Mouse (Mus musculus) naive thymus-derived CD4-positive, alpha-beta T cell, adult 5 months (primary cell): ENCODE measurements around the gene Parp14. TPM values are rescaled to one million over a fixed set of nuclear protein-coding genes. Genes with fewer than 3 reads are reported as not detected.

Experiments used
- polyA plus RNA-seq: library from polyadenylated mRNA; unstranded; fragments of 100-300 nt; shearing (Covaris generic); gene quantifications from one replicate; pipeline ENCODE4 v1.2.1, GENCODE M21; 2017

Gene Parp14
- 36.8 TPM for polyA plus RNA-seq

DNA sequence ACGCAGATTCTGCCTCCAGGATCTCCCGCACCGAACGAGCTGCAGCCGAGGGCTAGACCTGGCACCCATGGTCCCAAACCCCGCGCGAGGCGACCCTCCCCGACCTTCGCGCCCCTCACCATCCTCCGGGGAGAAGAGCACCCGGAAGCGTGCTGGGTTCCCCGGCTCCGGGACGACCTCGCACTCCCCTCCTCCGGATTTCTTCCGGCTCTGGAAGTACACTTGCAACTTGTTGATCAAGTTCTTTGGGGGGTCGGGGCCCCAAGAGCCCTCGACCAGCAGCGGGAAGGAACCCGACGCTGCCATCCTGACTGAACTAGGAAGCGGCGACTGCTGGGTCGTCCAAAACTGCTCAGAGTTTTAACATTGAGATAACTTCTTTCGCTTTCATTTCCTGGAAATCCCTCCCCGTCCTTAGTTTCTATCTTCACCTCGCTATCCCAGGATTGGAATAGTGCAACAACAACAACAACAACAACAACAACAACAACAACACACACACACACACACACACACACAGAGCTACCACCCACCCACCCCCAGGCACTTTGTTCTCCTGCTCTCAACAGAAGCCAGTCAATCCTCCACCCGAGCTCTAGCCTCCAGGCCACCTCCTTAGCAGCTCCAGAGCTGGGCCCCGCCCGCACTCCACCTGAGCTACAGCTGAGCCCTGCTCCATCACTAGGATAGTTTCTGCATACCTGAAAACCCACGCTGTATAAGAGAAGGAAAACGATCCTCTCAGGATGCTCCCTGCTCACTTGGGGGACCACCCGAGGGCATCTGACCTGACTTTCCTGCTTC lies at the start of gene Parp14:
TSS of gene Parp14 (minus strand) at position 497 of the 804 bp plus-strand sequence.

Other genes with a start within 250 kb of the Parp14 start
- 76.9 TPM for gene Dirc2, start 102.2 kb downstream of the Parp14 start, polyA plus RNA-seq
- 32.0 TPM for gene Hspbap1, start 101.2 kb downstream of the Parp14 start, polyA plus RNA-seq
- 40.9 TPM for gene Parp9, start 66.9 kb upstream of the Parp14 start, polyA plus RNA-seq
- 30.4 TPM for gene Dtx3l, start 67.6 kb upstream of the Parp14 start, polyA plus RNA-seq
- 165 TPM for gene Kpna1, start 107.2 kb upstream of the Parp14 start, polyA plus RNA-seq
- gene Wdr5b, start 169.6 kb upstream of the Parp14 start, polyA plus RNA-seq, result 1.9 TPM
- gene Fam162a, start 200.1 kb upstream of the Parp14 start, polyA plus RNA-seq, result 42.0 TPM
- 31.6 TPM for gene Ccdc58, start 200.1 kb upstream of the Parp14 start, polyA plus RNA-seq